Mouse (Mus musculus) lung, postnatal 14 days (tissue): ENCODE results near the gene Commd3.

Source experiments
- DNase-seq: peaks from one replicate; pipeline ENCODE4 v3.0.0; 2021

Commd3 gene

GRCm38 (mm10) chr2:18724462-18724861, 52.3 kb downstream of the Commd3 start:
- DNase-seq: no peak
